Mouse (Mus musculus): Measurements from ENCODE around the gene Taar8a. TPM values are rescaled to one million over a fixed set of nuclear protein-coding genes. Genes with fewer than 3 reads are reported as not detected.
"Not testable (repeated sequence)": the region's sequence is repeated elsewhere in the genome, so short reads cannot be mapped to it uniquely, and the experiment has no call there.

The Taar8a gene
- polyA plus RNA-seq (2015; fragmentation: Nextera tagmentation; extraction: Ambion mirVana), result not detected in 2 replicates

DNA sequence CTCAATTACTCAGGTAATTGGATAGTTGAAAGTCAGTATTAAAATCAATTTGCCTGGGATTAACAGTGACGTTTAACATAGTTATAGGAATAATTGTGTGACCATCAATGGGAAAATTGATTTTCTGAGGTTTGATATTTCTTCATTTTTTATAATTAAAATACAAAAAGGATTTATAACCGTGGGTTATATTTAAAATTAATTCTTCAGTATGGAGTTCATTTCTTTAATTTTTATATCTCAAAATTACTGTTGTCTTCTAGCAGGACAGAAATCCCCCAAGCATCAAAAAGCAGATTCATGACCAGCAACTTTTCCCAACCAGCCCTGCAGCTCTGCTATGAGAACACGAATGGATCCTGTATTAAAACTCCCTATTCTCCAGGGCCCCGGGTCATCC, at the start of gene Taar8a:
TSS of gene Taar8a (plus strand) at position 301 of the 400 bp plus-strand sequence.
- not testable (repeated sequence) for H3K9ac ChIP-seq (replicated peaks; ENCODE audit: low read length); H3K4me2 ChIP-seq (replicated peaks; ENCODE audit: low read depth, low read length); H3K27me3 ChIP-seq (ENCODE audit: insufficient read depth, low read length); H3K9me3 ChIP-seq (ENCODE audit: low read length); H3K36me3 ChIP-seq (ENCODE audit: insufficient read depth, low read length); H3K4me3 ChIP-seq (ENCODE audit: low read length); H3K4me1 ChIP-seq (ENCODE audit: insufficient read depth, low read length); H3K27ac ChIP-seq (ENCODE audit: low read length); ATAC-seq (ENCODE audit: low FRiP score, low TSS enrichment)
- 84% methylated on average over 2 of the region's 4 CpGs for WGBS

DNA sequence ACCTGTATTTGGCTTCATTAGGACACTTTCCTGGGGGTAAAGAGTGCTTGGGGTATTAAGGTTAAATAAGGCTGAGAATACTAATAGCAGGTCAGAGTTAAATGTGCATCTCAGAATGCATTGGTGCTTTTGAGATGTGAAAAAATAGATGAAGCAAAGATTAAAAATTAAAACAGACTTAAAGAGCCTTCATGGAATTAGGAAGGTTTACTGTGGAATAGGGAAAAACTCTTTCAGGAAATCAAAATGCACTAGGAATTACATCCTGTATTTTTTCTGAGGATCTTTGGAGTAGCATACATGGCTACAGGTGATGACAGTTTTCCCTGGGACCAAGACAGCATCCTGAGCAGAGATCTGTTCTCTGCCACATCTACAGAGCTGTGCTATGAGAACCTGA, 49.4 kb upstream of the Taar8a start, which contains the start of gene Taar7d:
TSS of gene Taar7d (plus strand) at position 301 of the 400 bp plus-strand sequence.
- Histone ChIP-seq H3K9me3 (ENCODE audit: low read length) (0 out of 2 replicates have a peak, but pooled peaks cover 2% of the 10 kb centered on the region), H3K27me3 (ENCODE audit: insufficient read depth, low read length) (no peaks in the 10 kb centered on the region), H3K27ac (ENCODE audit: low read length) (no peak within 1 kb of the TSS), H3K4me1 (ENCODE audit: insufficient read depth, low read length) (no peaks in the 10 kb centered on the region), H3K4me2 (replicated peaks; ENCODE audit: low read depth, low read length) (no peak within 1 kb of the TSS), H3K36me3 (ENCODE audit: insufficient read depth, low read length) (no peaks in the 10 kb centered on the region), H3K9ac (replicated peaks; ENCODE audit: low read length) (no peak within 1 kb of the TSS), H3K4me3 (ENCODE audit: low read length) (no peak within 1 kb of the TSS)
- ATAC-seq (ENCODE audit: low FRiP score, low TSS enrichment), result no peak

DNA sequence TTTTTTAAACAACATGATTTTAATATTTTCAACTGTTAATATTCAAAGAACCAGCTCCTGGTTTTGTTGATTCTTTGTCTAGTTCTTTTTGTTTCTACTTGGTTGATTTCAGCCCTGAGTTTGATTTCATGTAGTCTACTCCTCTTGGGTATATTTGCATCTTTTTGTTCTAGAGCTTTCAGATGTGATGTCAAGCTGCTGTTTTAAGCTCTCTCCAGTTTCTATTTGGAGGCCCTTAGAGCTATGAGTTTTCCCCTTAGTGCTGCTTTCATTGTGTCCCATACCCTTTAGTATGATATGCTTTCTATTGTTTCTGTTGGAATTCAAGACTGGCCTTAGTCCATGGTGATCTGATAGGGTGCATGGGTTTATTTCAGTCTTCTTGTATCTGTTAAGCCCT, 45.0 kb upstream of the Taar8a start:
- ATAC-seq (ENCODE audit: low FRiP score, low TSS enrichment), result no peak
- no peaks in the 10 kb centered on the region for H3K36me3 ChIP-seq (ENCODE audit: insufficient read depth, low read length)
- 0 out of 2 replicates have a peak, but pooled peaks cover 2% of the 10 kb centered on the region for H3K9me3 ChIP-seq (ENCODE audit: low read length)
- H3K27me3 ChIP-seq (ENCODE audit: insufficient read depth, low read length), result no peaks in the 10 kb centered on the region
- H3K4me3 ChIP-seq (ENCODE audit: low read length), result no peak overlapping the region
- H3K9ac ChIP-seq (replicated peaks; ENCODE audit: low read length), result no peak overlapping the region
- no peak overlapping the region for H3K27ac ChIP-seq (ENCODE audit: low read length)
- H3K4me1 ChIP-seq (ENCODE audit: insufficient read depth, low read length), result no peaks in the 10 kb centered on the region
- H3K4me2 ChIP-seq (replicated peaks; ENCODE audit: low read depth, low read length), result no peak overlapping the region

DNA sequence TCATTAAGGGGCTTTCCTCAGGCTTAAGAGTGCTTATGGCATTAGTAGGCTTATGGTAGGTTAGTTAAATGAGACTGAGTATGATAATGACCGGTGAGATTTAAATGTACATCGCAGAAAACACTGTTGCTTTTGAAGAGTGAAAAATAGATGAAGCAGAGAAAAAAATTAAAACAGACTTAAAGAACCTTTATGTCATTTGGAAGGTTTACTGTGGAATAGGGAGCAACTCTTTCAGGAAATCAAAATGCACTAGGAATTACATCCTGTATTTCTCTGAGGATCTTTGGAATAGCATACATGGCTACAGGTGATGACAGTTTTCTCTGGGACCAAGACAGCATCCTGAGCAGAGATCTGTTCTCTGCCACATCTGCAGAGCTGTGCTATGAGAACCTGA, 39.0 kb upstream of the Taar8a start, which contains the start of gene Taar7e:
TSS of gene Taar7e (plus strand) at position 301 of the 400 bp plus-strand sequence.
- Histone ChIP-seq H3K4me3 (ENCODE audit: low read length) (no peak within 1 kb of the TSS), H3K4me2 (replicated peaks; ENCODE audit: low read depth, low read length) (no peak within 1 kb of the TSS), H3K9ac (replicated peaks; ENCODE audit: low read length) (no peak within 1 kb of the TSS), H3K4me1 (ENCODE audit: insufficient read depth, low read length) (no peaks in the 10 kb centered on the region), H3K27me3 (ENCODE audit: insufficient read depth, low read length) (no peaks in the 10 kb centered on the region), H3K9me3 (ENCODE audit: low read length) (no peaks in the 10 kb centered on the region), H3K36me3 (ENCODE audit: insufficient read depth, low read length) (no peaks in the 10 kb centered on the region), H3K27ac (ENCODE audit: low read length) (no peak within 1 kb of the TSS)
- 84% methylated on average over 2 of the region's 2 CpGs for WGBS
- no peak for ATAC-seq (ENCODE audit: low FRiP score, low TSS enrichment)

DNA sequence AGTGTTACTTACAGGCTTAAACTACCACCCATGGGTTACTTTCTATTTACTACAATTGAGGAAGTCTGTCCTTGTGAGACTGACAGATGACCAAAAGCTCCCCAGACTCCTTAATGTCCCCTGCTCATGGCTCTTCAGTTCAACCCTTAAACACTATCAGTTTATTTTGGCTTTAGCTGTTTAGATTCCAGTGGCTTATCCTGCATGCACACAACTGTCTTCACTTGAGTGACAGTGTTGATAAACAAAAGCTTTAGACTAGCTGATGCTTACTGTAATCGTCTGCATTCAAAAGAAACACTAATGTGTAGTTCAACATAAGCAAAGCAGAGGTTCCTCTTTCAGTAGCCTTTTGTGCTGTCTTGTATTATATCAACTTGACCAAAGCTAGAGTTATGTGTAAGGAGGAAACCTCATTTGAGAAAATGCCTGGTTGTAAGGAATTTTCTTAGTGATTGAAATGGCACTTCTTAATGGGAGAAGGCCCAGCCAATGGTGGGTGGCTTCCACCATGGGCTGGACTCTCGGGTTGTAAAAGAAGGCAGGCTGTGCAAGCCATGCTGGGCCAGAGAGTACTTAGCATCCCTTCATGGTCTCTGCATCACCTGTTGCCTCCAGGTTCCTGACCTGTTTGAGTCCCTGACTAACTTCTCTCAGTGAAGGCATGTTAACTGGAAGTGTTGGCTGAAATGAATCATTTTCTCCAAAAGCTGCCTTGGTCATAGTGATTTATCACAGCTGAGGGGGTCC, 36.0 kb upstream of the Taar8a start:
- no peak overlapping the region for H3K27ac ChIP-seq (ENCODE audit: low read length)
- H3K9me3 ChIP-seq (ENCODE audit: low read length), result no peaks in the 10 kb centered on the region
- 64% methylated on average over 2 of the region's 2 CpGs for WGBS
- ATAC-seq (ENCODE audit: low FRiP score, low TSS enrichment), result no peak
- no peak overlapping the region for H3K4me2 ChIP-seq (replicated peaks; ENCODE audit: low read depth, low read length)
- no peak overlapping the region for H3K9ac ChIP-seq (replicated peaks; ENCODE audit: low read length)
- H3K27me3 ChIP-seq (ENCODE audit: insufficient read depth, low read length), result no peaks in the 10 kb centered on the region
- no peaks in the 10 kb centered on the region for H3K4me1 ChIP-seq (ENCODE audit: insufficient read depth, low read length)
- H3K36me3 ChIP-seq (ENCODE audit: insufficient read depth, low read length), result no peaks in the 10 kb centered on the region
- no peak overlapping the region for H3K4me3 ChIP-seq (ENCODE audit: low read length)

DNA sequence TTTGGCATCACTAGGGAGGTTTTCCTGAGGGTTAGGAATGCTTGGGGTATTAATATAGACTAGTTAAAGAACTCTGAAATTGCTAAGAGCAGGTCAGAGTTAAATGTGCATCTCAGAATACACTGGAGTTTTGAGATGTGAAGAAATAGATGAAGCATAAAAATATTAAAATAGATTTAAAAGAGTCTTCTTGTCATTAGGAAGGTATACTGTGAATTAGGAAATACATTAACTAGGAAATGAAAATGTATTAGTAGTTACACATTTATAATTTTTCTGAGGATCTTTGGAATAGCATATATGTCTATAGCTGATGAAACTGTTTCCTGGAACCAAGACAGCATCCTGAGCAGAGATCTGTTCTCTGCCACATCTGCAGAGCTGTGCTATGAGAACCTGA, 27.1 kb upstream of the Taar8a start, which contains the start of gene Taar7f:
TSS of gene Taar7f (plus strand) at position 301 of the 400 bp plus-strand sequence.
- Histone ChIP-seq H3K27ac (ENCODE audit: low read length) (no peak within 1 kb of the TSS), H3K9ac (replicated peaks; ENCODE audit: low read length) (no peak within 1 kb of the TSS), H3K9me3 (ENCODE audit: low read length) (no peaks in the 10 kb centered on the region), H3K4me3 (ENCODE audit: low read length) (no peak within 1 kb of the TSS), H3K27me3 (ENCODE audit: insufficient read depth, low read length) (no peaks in the 10 kb centered on the region), H3K4me1 (ENCODE audit: insufficient read depth, low read length) (no peaks in the 10 kb centered on the region), H3K36me3 (ENCODE audit: insufficient read depth, low read length) (no peaks in the 10 kb centered on the region), H3K4me2 (replicated peaks; ENCODE audit: low read depth, low read length) (no peak within 1 kb of the TSS)
- no peak for ATAC-seq (ENCODE audit: low FRiP score, low TSS enrichment)

DNA sequence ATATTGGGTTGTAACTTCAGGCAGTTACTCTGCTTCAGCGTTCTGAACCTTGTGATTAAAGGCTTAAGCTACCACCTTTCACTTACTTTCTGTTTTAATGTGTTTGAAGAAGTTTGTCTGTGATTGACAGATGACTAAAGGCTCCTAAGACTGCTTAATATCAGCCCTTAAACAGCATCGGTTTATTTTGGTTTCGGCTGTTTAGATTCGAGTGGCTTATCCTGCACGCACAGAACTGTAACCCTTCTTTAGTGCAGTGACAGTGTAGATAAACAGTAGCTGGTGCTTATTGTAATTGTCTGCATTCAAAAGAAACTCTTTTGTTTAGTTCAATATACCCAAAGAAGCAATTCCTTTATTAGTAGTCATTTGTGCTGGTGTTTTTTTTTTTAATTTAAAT, 24.3 kb upstream of the Taar8a start:
- ATAC-seq (ENCODE audit: low FRiP score, low TSS enrichment), result no peak
- Histone ChIP-seq H3K4me3 (ENCODE audit: low read length) (no peak overlapping the region), H3K27me3 (ENCODE audit: insufficient read depth, low read length) (no peaks in the 10 kb centered on the region), H3K36me3 (ENCODE audit: insufficient read depth, low read length) (no peaks in the 10 kb centered on the region), H3K9ac (replicated peaks; ENCODE audit: low read length) (no peak overlapping the region), H3K9me3 (ENCODE audit: low read length) (no peaks in the 10 kb centered on the region), H3K27ac (ENCODE audit: low read length) (no peak overlapping the region), H3K4me2 (replicated peaks; ENCODE audit: low read depth, low read length) (no peak overlapping the region), H3K4me1 (ENCODE audit: insufficient read depth, low read length) (no peaks in the 10 kb centered on the region)
- 85% methylated on average over 5 of the region's 5 CpGs for WGBS

DNA sequence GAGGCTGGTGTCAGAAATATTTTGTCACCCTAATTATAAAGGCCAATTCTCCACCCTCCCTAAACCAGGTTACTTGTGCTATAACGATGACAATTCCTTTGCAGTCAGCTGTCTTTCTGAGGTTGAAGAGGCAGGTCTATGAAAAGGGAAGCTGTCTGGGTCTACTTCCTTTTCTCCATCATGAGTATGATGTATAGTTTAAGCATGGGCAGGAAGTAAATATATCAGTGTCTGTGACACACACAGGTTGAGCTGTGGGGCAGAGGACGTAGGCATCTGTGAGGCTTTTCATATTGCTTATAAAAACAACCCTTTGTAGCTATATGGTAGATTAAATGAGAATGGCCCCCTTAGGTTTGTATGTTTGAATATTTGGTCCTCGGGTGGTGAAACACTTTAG, 17.3 kb upstream of the Taar8a start:
- H3K27ac ChIP-seq (ENCODE audit: low read length), result no peak overlapping the region
- H3K4me3 ChIP-seq (ENCODE audit: low read length), result no peak overlapping the region
- H3K4me2 ChIP-seq (replicated peaks; ENCODE audit: low read depth, low read length), result no peak overlapping the region
- H3K36me3 ChIP-seq (ENCODE audit: insufficient read depth, low read length), result no peaks in the 10 kb centered on the region
- no peaks in the 10 kb centered on the region for H3K9me3 ChIP-seq (ENCODE audit: low read length)
- ATAC-seq (ENCODE audit: low FRiP score, low TSS enrichment), result no peak
- WGBS, result 74% methylated on average over 3 of the region's 3 CpGs
- no peaks in the 10 kb centered on the region for H3K4me1 ChIP-seq (ENCODE audit: insufficient read depth, low read length)
- H3K9ac ChIP-seq (replicated peaks; ENCODE audit: low read length), result no peak overlapping the region
- H3K27me3 ChIP-seq (ENCODE audit: insufficient read depth, low read length), result no peaks in the 10 kb centered on the region

DNA sequence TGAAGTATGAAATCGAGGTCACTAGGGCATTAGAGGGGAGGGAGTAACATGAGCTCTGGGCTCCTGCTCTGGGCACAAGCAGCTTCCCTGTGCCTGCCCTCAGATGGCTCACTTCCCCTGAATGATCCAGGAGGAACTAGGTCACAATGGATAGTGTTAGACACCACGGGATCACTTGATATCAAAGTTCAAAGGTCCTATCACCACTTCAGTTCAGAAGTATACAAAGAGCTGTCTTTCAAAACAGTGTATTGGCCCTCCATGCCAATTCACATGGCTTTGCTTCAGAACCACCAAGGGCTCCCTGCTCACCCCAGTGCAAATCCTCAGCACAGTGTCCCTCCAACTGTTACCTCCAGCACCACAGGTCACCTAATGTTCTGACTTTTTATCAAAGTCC, 1.5 kb upstream of the Taar8a start:
- not testable (repeated sequence) for H3K27ac ChIP-seq (ENCODE audit: low read length); H3K9me3 ChIP-seq (ENCODE audit: low read length); H3K4me2 ChIP-seq (replicated peaks; ENCODE audit: low read depth, low read length); H3K4me3 ChIP-seq (ENCODE audit: low read length); ATAC-seq (ENCODE audit: low FRiP score, low TSS enrichment); H3K36me3 ChIP-seq (ENCODE audit: insufficient read depth, low read length); H3K27me3 ChIP-seq (ENCODE audit: insufficient read depth, low read length); H3K9ac ChIP-seq (replicated peaks; ENCODE audit: low read length); H3K4me1 ChIP-seq (ENCODE audit: insufficient read depth, low read length)
- 24% methylated on average over 2 of the region's 2 CpGs for WGBS

DNA sequence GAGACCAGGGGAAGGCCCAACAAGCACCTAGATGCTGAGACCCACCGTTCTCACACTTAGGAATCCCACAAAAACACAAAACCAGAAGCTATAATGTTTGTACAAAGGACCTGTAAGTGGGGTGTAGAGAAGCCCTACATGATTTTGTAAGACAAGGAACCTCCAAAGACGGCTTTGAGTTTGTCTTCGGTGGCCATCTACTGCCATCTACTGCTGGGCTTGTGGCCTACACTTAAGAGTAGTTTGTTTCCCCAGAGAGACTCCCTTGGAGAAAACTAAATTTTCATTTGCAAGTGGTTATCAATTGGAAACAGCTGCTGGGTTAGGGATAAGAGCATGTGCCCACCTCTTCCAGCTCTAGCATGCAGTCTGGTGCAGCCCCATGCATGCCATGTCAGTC, 3.9 kb downstream of the Taar8a start:
- Histone ChIP-seq H3K9ac (replicated peaks; ENCODE audit: low read length) (no peak overlapping the region), H3K4me1 (ENCODE audit: insufficient read depth, low read length) (no peaks in the 10 kb centered on the region), H3K9me3 (ENCODE audit: low read length) (no peaks in the 10 kb centered on the region), H3K27ac (ENCODE audit: low read length) (no peak overlapping the region), H3K4me2 (replicated peaks; ENCODE audit: low read depth, low read length) (no peak overlapping the region), H3K27me3 (ENCODE audit: insufficient read depth, low read length) (no peaks in the 10 kb centered on the region), H3K36me3 (ENCODE audit: insufficient read depth, low read length) (no peaks in the 10 kb centered on the region), H3K4me3 (ENCODE audit: low read length) (no peak overlapping the region)
- ATAC-seq (ENCODE audit: low FRiP score, low TSS enrichment), result no peak
- WGBS, result 33% methylated on average over 3 of the region's 3 CpGs
